Mouse (Mus musculus) left cerebral cortex, adult 2 months (tissue): ENCODE measurements around the gene Fam110a. TPM values are rescaled to one million over a fixed set of nuclear protein-coding genes. Genes with fewer than 3 reads are reported as not detected.

Source experiments
- DNase-seq, 2 experiments: peaks; one replicate each; pipeline ENCODE4 v3.0.0; 2021 to 2022; ENCODE audit warnings: low spot score in 2 of 2, mixed read lengths in 1 of 2; ENCODE audit errors: extremely low spot score in 1 of 2
- H3K27ac ChIP-seq: fragments of 200-600 bp; 2 replicates; pipeline ENCODE4 v1.8.1; 2022
- H3K4me3 ChIP-seq: fragments of 200-600 bp; 2 replicates; pipeline ENCODE4 v1.8.1; 2022
- CTCF ChIP-seq: fragments of 200-600 bp; IDR thresholded peaks from 2 replicates; pipeline ENCODE4 v1.8.1; 2022; ENCODE audit warnings: antibody characterized with exemption, mild to moderate bottlenecking, moderate library complexity
- intact Hi-C: fragments of 180-260 bp; cut with DNase I; formaldehyde crosslinking; loops from one replicate; pipeline ENCODE4 v1.15.1; 2025
- long read RNA-seq, 2 experiments: library from polyadenylated mRNA; stranded (forward); transcript quantifications; one replicate each; pipeline ENCODE4 v2.0.0; 2021; ENCODE audit warnings: borderline mapping rate in 2 of 2
- total RNA-seq, 2 experiments: library from RNA; stranded (reverse); gene quantifications; 2 replicates each; pipeline ENCODE4 v1.2.3; 2021

Fam110a gene
- 1 to 10 TPM; 6.6 to 6.7 TPM for total RNA-seq
- long read RNA-seq, experiment 1, partial matches to known transcripts: 1 of 5 reads
- long read RNA-seq, experiment 1, other reads (novel, unspliced or antisense): 0 of 5 reads
- long read RNA-seq, experiment 2, transcript Fam110a-201 (2 exons, 1,754 nt): major isoform, 5 of 8 reads
- long read RNA-seq, experiment 2, partial matches to known transcripts: 0 of 8 reads
- long read RNA-seq, experiment 2, other reads (novel, unspliced or antisense): 3 of 8 reads

- intact Hi-C loops: no loop called here
- peak; percentile 90 for DNase-seq
- Histone ChIP-seq H3K27ac (peak within 1 kb of the TSS; percentile 90), H3K4me3 (peak within 1 kb of the TSS; percentile 74)
- no peak; the same call in 1 of the 2 replicates for TF ChIP-seq CTCF
Observed at GRCm38 (mm10) chr2:151979470-151980354, at the start of gene Fam110a. TSS of gene Fam110a (minus strand) at chr2:151980219.

GRCm38 (mm10) chr2:152029252-152030082, 49.4 kb upstream of the Fam110a start:
- DNase-seq: peak; percentile 80 to 89
- H3K27ac ChIP-seq: no peak overlapping the region
- peak overlapping the region; percentile 62 for H3K4me3 ChIP-seq
- intact Hi-C loops: loop anchor here (1.0 to 5.0 kb wide), 4 partner anchors 51 to 339 kb away; partner anchors contain the start of genes Scrt2 and Srxn1
- TF ChIP-seq CTCF: peak; percentile 80

GRCm38 (mm10) chr2:152024883-152025422, 44.9 kb upstream of the Fam110a start:
- Histone ChIP-seq H3K4me3 (no peak overlapping the region), H3K27ac (no peak overlapping the region)
- TF ChIP-seq CTCF: no peak
- no peak for DNase-seq
- intact Hi-C loops: loop anchor here (5.0 kb wide), 1 partner anchor 82 kb away; the partner anchor contains the start of gene Srxn1

- Histone ChIP-seq H3K4me3 (no peak overlapping the region), H3K27ac (no peak overlapping the region)
- intact Hi-C loops: no loop called here
- no peak for DNase-seq
- peak; percentile 10 for TF ChIP-seq CTCF
Observed at GRCm38 (mm10) chr2:152022022-152022421, 42.0 kb upstream of the Fam110a start.

GRCm38 (mm10) chr2:152020255-152020654, 40.2 kb upstream of the Fam110a start:
- peak in 1 of 2 experiments; percentile 53 for DNase-seq
- H3K27ac ChIP-seq: no peak overlapping the region
- intact Hi-C loops: no loop called here
- H3K4me3 ChIP-seq: no peak overlapping the region
- peak; percentile 74 for TF ChIP-seq CTCF

GRCm38 (mm10) chr2:152016666-152017065, 36.6 kb upstream of the Fam110a start:
- no peak overlapping the region for H3K4me3 ChIP-seq
- H3K27ac ChIP-seq: no peak overlapping the region
- intact Hi-C loops: no loop called here
- no peak for TF ChIP-seq CTCF
- no peak for DNase-seq

GRCm38 (mm10) chr2:152015997-152016396, 36.0 kb upstream of the Fam110a start:
- Histone ChIP-seq H3K27ac (no peak overlapping the region), H3K4me3 (no peak overlapping the region)
- DNase-seq: no peak
- TF ChIP-seq CTCF: no peak
- intact Hi-C loops: no loop called here

- H3K4me3 ChIP-seq: no peak overlapping the region
- H3K27ac ChIP-seq: peak overlapping the region; percentile 24; the same call in 1 of the 2 replicates
- TF ChIP-seq CTCF: no peak
- intact Hi-C loops: no loop called here
- no peak for DNase-seq
Observed at GRCm38 (mm10) chr2:152012701-152013100, 32.7 kb upstream of the Fam110a start.

- intact Hi-C loops: no loop called here
- peak overlapping the region; percentile 40 for H3K27ac ChIP-seq
- no peak for TF ChIP-seq CTCF
- no peak for DNase-seq
- H3K4me3 ChIP-seq: no peak overlapping the region
Observed at GRCm38 (mm10) chr2:152012222-152012621, 32.2 kb upstream of the Fam110a start.

- TF ChIP-seq CTCF: peak; percentile 18
- no peak overlapping the region for H3K4me3 ChIP-seq
Observed at GRCm38 (mm10) chr2:152011724-152012123, 31.7 kb upstream of the Fam110a start.

GRCm38 (mm10) chr2:152010661-152011060, 30.6 kb upstream of the Fam110a start:
- intact Hi-C loops: no loop called here
- H3K4me3 ChIP-seq: no peak overlapping the region
- no peak overlapping the region for H3K27ac ChIP-seq
- no peak for TF ChIP-seq CTCF
- DNase-seq: no peak

More at GRCm38 (mm10) chr2:152011724-152012123, 31.7 kb upstream of the Fam110a start:
- DNase-seq: no peak
- intact Hi-C loops: no loop called here
- H3K27ac ChIP-seq: peak overlapping the region; percentile 40
